19 mouse cellular contexts compared by ENCODE assay signal in genomic region chr9:91406258-91406763, GRCm38 (mm10). TPM values are rescaled to one million over a fixed set of nuclear protein-coding genes. Genes with fewer than 3 reads are reported as not detected.
DNase-seq lines count a peak whose midpoint lies in the region; ATAC-seq and TF ChIP-seq lines count a peak whose summit lies in the region.
"Had no signal": no experiment of that assay in that cellular context is flagged by ENCODE, and none has a peak within 500 bp of the region (broad histone marks: within the 10 kb centered on the region; RNA-seq: fewer than 3 reads in every experiment).

No protein-coding gene starts in this region.

- peak overlapping the region; percentile 69 for H3K9ac ChIP-seq in forebrain, embryonic 11.5 days (ENCODE audit: low read length)
- no peak overlapping the region for H3K9ac ChIP-seq in forebrain, postnatal 0 days
- H3K9ac ChIP-seq in midbrain, embryonic 11.5 days (ENCODE audit: low read length) = peak overlapping the region; percentile 60
- H3K9ac ChIP-seq in neural tube, embryonic 13.5 days = peak overlapping the region; percentile 63
- H3K9ac ChIP-seq: heart, embryonic 13.5 days; lung, embryonic 14.5 days had no signal

- peak overlapping the region; percentile 38 for H3K4me3 ChIP-seq in forebrain, embryonic 11.5 days (ENCODE audit: low read depth, low read length)
- H3K4me3 ChIP-seq in forebrain, postnatal 0 days (ENCODE audit: low read depth, low read length) = peak overlapping the region; percentile 17; the same call in 1 of the 2 replicates
- peak overlapping the region; percentile 26; the same call in 1 of the 2 replicates for H3K4me3 ChIP-seq in midbrain, embryonic 11.5 days (ENCODE audit: low read depth, low read length)
- H3K4me3 ChIP-seq in neural tube, embryonic 13.5 days = peak overlapping the region; percentile 30
- H3K4me3 ChIP-seq: heart, embryonic 13.5 days had no signal

- no peaks in the 10 kb centered on the region for H3K36me3 ChIP-seq in forebrain, embryonic 11.5 days (ENCODE audit: control insufficient read depth, insufficient read depth, low read length)
- no peaks in the 10 kb centered on the region for H3K36me3 ChIP-seq in forebrain, postnatal 0 days (ENCODE audit: insufficient read depth)
- H3K36me3 ChIP-seq in midbrain, embryonic 11.5 days (ENCODE audit: control insufficient read depth, insufficient read depth, low read length) = no peaks in the 10 kb centered on the region
- H3K36me3 ChIP-seq in neural tube, embryonic 13.5 days = no peaks in the 10 kb centered on the region
- H3K36me3 ChIP-seq: heart, embryonic 13.5 days had no signal

- no peak for TF ChIP-seq CTCF in forebrain, postnatal 0 days (IDR thresholded peaks at IDR 0.05; ENCODE audit: low read depth)

- WGBS in forebrain, embryonic 11.5 days = 1% methylated on average over 6 of the region's 6 CpGs
- 9% methylated on average over 6 of the region's 6 CpGs for WGBS in forebrain, postnatal 0 days
- 1% methylated on average over 6 of the region's 6 CpGs for WGBS in midbrain, embryonic 11.5 days
- under 1% methylated on average over 6 of the region's 6 CpGs for WGBS in neural tube, embryonic 13.5 days

- peak overlapping the region; percentile 87; the same call in 1 of the 2 replicates for H3K27ac ChIP-seq in forebrain, embryonic 11.5 days (ENCODE audit: low read depth, low read length)
- no peak overlapping the region for H3K27ac ChIP-seq in forebrain, postnatal 0 days (ENCODE audit: low read depth, low read length)
- H3K27ac ChIP-seq in midbrain, embryonic 11.5 days (ENCODE audit: low read depth, low read length) = peak overlapping the region; percentile 46; the same call in 1 of the 2 replicates
- H3K27ac ChIP-seq in neural tube, embryonic 13.5 days (replicated peaks) = peak overlapping the region; percentile 78
- H3K27ac ChIP-seq: heart, embryonic 13.5 days had no signal

- ATAC-seq in forebrain, embryonic 11.5 days (replicated peaks; ENCODE audit: low FRiP score) = no peak
- no peak for ATAC-seq in forebrain, postnatal 0 days
- ATAC-seq in midbrain, embryonic 11.5 days (ENCODE audit: low FRiP score) = no peak
- no peak for ATAC-seq in neural tube, embryonic 13.5 days (ENCODE audit: low read depth)
- ATAC-seq: Patski had no signal

- peak overlapping the region; percentile 30; the same call in 1 of the 2 replicates for H3K4me2 ChIP-seq in forebrain, embryonic 11.5 days (ENCODE audit: low read depth, low read length, severe bottlenecking)
- peak overlapping the region; percentile 34; the same call in 1 of the 2 replicates for H3K4me2 ChIP-seq in forebrain, postnatal 0 days (ENCODE audit: low read depth)
- H3K4me2 ChIP-seq in midbrain, embryonic 11.5 days = peak overlapping the region; percentile 41; the same call in 1 of the 2 replicates
- H3K4me2 ChIP-seq in neural tube, embryonic 13.5 days = peak overlapping the region; percentile 51
- H3K4me2 ChIP-seq: heart, embryonic 13.5 days; lung, embryonic 14.5 days had no signal

- H3K27me3 ChIP-seq in forebrain, embryonic 11.5 days (ENCODE audit: control insufficient read depth, insufficient read depth, low read length) = peaks cover 63% of the 10 kb centered on the region
- peaks cover 86% of the 10 kb centered on the region for H3K27me3 ChIP-seq in forebrain, postnatal 0 days (ENCODE audit: insufficient read depth, low read length)
- peaks cover 89% of the 10 kb centered on the region for H3K27me3 ChIP-seq in midbrain, embryonic 11.5 days (ENCODE audit: control insufficient read depth, insufficient read depth, low read length)
- H3K27me3 ChIP-seq in neural tube, embryonic 13.5 days = peaks cover 91% of the 10 kb centered on the region
- H3K27me3 ChIP-seq: CH12.LX had no signal

- DNase-seq in forebrain, embryonic 11.5 days (ENCODE audit: low spot score) = no peak
- DNase-seq in forebrain, postnatal 0 days = no peak
- peak; percentile 93 for DNase-seq in midbrain, embryonic 11.5 days (ENCODE audit: low spot score, missing footprints)
- no peak for DNase-seq in heart, postnatal 4 days
- no peak for DNase-seq in thymus, postnatal 10 days (ENCODE audit: low spot score in 2 of 2)
- no peak for DNase-seq in urinary bladder, postnatal 4 days (ENCODE audit: low spot score in 2 of 2)
- DNase-seq in frontal cortex, postnatal 10 days (ENCODE audit: low spot score in 2 of 2) = no peak
- DNase-seq: gastrocnemius, postnatal 25 days; liver; lung, embryonic 14.5 days; thymus, postnatal 36 days had no signal

- 0 out of 2 replicates have a peak, but pooled peaks cover 2% of the 10 kb centered on the region for H3K4me1 ChIP-seq in forebrain, embryonic 11.5 days (replicated peaks; ENCODE audit: control insufficient read depth, insufficient read depth, low read length)
- no peaks in the 10 kb centered on the region for H3K4me1 ChIP-seq in forebrain, postnatal 0 days (ENCODE audit: insufficient read depth)
- H3K4me1 ChIP-seq in midbrain, embryonic 11.5 days (ENCODE audit: control insufficient read depth, insufficient read depth, low read length) = no peaks in the 10 kb centered on the region
- H3K4me1 ChIP-seq in neural tube, embryonic 13.5 days (replicated peaks) = peaks cover 10% of the 10 kb centered on the region; the same call in 1 of the 2 replicates
- H3K4me1 ChIP-seq: heart, embryonic 13.5 days had no signal

- no peaks in the 10 kb centered on the region for H3K9me3 ChIP-seq in forebrain, embryonic 11.5 days (ENCODE audit: control insufficient read depth, low read length)
- no peaks in the 10 kb centered on the region for H3K9me3 ChIP-seq in forebrain, postnatal 0 days (ENCODE audit: low read length)
- no peaks in the 10 kb centered on the region for H3K9me3 ChIP-seq in midbrain, embryonic 11.5 days (ENCODE audit: control insufficient read depth, low read length)
- no peaks in the 10 kb centered on the region for H3K9me3 ChIP-seq in neural tube, embryonic 13.5 days
- H3K9me3 ChIP-seq: heart, embryonic 13.5 days had no signal

RNA-seq across cellular contexts. Expression of gene Zic1, which starts 40.7 kb away (rescaled TPM):
- 14.7 and 15.7 TPM in 2 replicates for polyA plus RNA-seq in forebrain, embryonic 11.5 days (2014; fragmentation: Nextera tagmentation; extraction: Ambion mirVana)
- 65.4 and 127 TPM in 2 replicates for total RNA-seq in forebrain, postnatal 0 days (2014; rRNA removed)
- 4.4 and 8.9 TPM in 2 replicates for polyA plus RNA-seq in forebrain, postnatal 0 days (2015; fragmentation: Nextera tagmentation; extraction: Ambion mirVana)
- 13.7 and 14.8 TPM in 2 replicates for polyA plus RNA-seq in midbrain, embryonic 11.5 days (2014; fragmentation: Nextera tagmentation; extraction: Ambion mirVana)
- polyA plus RNA-seq in neural tube, embryonic 13.5 days (2015; fragmentation: Nextera tagmentation; extraction: Ambion mirVana) = 16.5 and 19.9 TPM in 2 replicates
- total RNA-seq in heart, postnatal 4 days (2021) = not detected
- total RNA-seq: CH12.LX; megakaryocyte progenitor cell, adult 5-6 weeks; neutrophil, adult 5-6 weeks had no signal
- polyA plus RNA-seq: heart, embryonic 13.5 days; lung, embryonic 14.5 days; Patski; stomach, embryonic 14.5 days had no signal

RNA-seq across cellular contexts. Expression of gene Zic4, which starts 44.1 kb away (rescaled TPM):
- 58.8 and 59.5 TPM in 2 replicates for polyA plus RNA-seq in forebrain, embryonic 11.5 days (2014; fragmentation: Nextera tagmentation; extraction: Ambion mirVana)
- 44.3 and 99.2 TPM in 2 replicates for total RNA-seq in forebrain, postnatal 0 days (2014; rRNA removed)
- polyA plus RNA-seq in forebrain, postnatal 0 days (2015; fragmentation: Nextera tagmentation; extraction: Ambion mirVana) = 24.7 and 48.1 TPM in 2 replicates
- 41.7 and 42.5 TPM in 2 replicates for polyA plus RNA-seq in midbrain, embryonic 11.5 days (2014; fragmentation: Nextera tagmentation; extraction: Ambion mirVana)
- polyA plus RNA-seq in neural tube, embryonic 13.5 days (2015; fragmentation: Nextera tagmentation; extraction: Ambion mirVana) = 43.0 and 51.6 TPM in 2 replicates
- not detected for total RNA-seq in heart, postnatal 4 days (2021)
- total RNA-seq: CH12.LX; gastrocnemius, postnatal 25 days; megakaryocyte progenitor cell, adult 5-6 weeks; neutrophil, adult 5-6 weeks had no signal
- polyA plus RNA-seq: heart, embryonic 13.5 days; kidney, embryonic 14.5 days; lung, embryonic 14.5 days; Patski; stomach, embryonic 14.5 days had no signal
